Mouse (Mus musculus) cerebellum, postnatal 4 days (tissue): Measurements from ENCODE around the gene Nfib.

Experiments used
- DNase-seq, 2 experiments: peaks; one replicate each; pipeline ENCODE4 v3.0.0; 2022; ENCODE audit warnings: low spot score in 2 of 2, mixed read lengths in 1 of 2

The Nfib gene

DNA sequence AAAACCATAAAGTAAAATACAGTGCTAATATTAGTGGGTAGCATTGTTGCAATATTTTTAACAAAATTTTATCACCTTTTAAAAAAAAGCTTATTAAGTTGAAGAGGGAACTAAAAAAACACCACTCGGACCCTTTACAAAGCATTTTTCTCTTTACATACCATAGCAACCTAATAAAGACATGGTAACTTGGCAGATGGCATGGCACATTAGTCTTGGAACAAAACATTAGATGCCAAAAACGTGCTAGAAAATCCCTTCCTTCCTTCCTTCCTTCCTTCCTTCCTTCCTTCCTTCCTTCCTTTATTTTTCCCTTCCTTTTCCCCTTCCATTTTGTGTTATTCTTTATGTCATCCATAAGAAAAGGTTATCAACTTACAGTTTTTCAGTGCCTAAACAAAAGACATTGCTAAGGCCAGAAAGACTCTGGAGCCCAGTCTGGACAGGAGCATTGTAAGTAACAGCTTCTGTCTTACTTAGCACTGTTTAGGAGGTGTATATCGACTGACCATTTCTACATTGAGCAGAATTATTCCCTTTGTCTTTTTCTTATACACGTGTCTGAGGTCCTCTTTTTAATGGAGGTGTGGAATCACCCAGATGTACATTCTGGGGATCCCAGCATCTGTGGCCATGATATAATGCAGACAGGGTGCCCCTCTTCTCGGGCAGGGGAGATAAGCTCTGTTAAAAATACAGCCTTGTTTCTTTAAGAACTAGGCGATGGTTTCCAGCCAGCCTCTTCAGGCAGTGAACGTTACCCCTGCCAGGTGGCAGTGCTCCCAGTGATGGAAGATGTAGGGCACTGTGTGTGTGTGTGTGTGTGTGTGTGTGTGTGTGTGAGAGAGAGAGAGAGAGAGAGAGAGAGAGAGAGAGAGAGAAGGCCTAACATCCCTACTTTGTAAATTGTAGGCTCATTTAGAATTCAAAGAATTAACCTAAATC is 113.2 kb downstream of the Nfib start:
- peak; percentile 40 to 83 for DNase-seq

DNA sequence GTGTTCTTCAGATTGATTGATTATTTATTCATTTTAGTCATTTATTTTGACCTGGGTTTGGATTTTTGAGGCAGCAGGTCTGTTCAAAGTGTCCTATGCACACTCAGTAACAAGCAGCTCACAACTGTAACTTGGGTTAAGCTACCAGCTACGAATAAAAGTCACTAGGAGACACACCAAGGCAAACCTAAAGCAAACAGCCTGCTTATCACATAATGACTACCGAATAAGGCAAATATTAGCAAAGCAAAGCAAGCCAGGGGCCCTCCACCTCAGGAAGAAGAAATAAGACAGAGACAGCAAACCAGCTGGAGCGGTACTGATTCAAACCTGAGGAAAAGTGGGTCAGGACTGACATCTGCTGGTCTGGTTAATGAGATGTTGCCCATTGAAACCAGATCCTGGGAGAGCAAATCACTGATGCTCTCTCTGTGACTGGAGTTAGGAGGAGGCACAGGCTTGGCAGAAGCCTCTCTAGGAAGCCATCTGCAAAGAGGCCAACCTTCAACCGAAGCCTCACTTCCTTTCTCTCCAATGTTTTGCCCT is 116.1 kb downstream of the Nfib start:
- DNase-seq = peak in 1 of 2 experiments; percentile 58

DNA sequence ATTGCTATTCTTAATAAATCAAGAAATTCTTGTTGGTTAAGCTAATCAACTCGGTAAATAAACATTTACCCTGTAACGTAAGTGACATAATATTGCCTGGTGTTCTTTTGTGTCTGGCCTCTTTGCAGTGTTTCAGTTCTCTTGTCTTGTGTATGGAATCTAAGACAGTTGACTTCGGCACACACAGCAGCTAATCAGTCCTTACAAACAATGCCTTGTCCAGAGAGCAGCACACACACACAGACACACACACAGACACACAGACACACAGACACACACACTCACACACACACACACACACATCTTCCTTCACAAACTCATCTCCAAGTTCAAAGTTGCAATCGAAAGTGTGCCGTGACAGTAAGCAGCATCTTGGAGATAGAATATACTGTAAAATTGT is 116.8 kb downstream of the Nfib start:
- DNase-seq = no peak

DNA sequence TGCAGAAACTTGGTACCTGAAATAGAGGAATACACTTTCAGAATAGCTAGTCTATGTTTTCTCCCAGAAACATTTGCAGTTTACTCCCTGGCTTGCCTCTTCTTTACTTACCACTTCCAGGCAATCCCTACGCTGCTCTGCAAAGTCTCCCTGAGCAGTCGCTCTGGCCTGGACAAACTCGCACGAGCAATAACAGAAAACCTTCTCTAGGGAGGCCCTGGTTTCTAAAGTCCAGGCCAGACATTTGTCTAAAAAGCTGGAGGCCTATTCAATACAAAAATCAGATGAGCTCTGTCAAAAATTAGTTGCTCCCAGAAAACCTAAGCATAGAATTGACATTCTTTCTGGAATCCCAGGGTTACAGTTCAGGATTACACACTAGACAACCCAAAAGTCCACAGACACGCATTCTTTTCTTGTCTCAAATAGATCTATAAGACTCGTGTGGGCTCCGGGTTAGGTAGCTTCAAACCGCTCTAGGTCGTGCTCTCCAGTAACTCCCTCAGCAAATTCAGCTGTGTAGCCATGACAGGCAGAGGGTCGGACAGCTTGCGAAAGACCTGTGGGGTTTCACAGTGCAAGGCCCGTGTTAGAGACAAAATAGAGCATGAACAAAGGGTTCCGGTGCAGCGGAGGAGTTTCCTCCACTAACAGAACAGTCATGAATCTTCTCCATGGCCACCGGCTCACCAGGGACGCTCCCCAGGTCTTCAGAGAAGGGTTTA is 118.2 kb downstream of the Nfib start:
- DNase-seq = peak in 1 of 2 experiments; percentile 41

DNA sequence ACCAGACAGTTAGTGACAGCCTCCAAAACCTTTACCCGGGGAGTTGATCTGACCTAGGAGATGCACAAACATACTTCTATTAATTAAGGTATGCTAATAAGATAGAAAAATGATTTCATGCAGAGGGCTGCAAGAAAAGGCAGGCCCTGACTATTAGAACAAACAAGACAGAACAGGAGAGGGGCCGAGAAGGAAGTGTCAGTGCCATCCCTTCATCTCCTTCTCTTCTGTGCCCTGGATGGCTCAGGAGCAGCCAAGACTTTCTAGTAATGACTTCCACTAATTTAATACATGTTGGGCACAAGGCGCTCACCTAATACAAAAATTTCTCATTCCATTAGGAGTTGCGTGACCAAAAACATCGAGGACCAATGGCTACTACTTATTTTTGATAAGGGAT is 118.9 kb downstream of the Nfib start:
- DNase-seq = no peak

DNA sequence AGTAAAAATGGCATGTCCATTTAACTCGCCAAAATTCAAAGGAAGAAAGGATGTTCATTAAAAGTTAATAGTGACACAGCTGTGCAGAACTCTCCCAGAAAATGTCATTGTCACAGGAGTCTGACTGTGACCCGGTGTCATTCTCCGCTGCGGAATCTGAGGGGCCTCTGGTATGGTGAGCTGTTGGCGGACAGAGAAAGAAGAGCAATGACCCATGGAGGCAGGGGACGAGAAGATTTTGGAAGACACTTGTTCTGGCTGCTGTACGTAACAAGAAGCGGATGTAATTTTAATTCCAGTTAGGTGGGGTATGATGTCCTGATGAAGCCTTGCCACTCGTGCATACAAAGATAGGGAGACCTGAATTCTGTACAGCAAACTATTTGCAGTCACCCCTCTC is 120.0 kb downstream of the Nfib start:
- no peak for DNase-seq

DNA sequence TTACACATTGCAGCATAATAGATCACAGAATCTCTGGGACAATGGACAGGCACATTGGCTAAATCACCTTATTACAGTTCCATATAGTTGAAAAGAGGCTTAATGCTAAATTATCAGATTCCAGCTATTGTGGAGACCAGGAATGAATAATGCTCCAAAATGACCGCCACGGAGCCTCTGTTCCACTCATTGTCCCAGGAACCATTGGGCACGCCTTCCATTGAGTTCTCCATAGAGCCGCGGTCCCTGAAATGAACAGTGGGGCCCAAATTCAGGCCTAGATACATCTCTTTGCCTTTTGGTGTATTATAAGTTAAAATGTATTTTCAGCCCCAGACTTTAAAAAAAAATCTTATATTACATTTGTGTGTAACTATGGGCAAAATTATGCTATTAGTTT is 120.5 kb downstream of the Nfib start:
- DNase-seq = no peak

DNA sequence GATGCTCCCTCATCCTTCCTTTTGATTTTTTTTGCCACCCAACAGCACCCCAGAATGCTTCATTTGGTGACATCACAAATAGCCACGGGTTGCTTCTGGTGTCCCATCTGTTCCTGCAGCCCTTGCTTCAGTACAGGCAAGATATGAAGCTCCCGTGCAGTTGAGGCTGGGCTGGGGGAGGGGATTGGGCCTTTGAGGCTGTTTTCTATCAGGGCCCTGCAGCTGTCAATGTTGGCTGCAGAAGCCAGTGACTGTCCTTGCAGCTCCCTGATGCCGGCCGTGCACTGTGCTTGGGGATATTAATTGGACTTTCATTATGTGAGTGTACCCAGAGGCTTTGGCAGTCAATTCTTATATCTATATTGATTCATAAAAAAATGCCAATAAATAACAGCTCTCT is 121.0 kb downstream of the Nfib start:
- peak in 1 of 2 experiments; percentile 74 for DNase-seq

DNA sequence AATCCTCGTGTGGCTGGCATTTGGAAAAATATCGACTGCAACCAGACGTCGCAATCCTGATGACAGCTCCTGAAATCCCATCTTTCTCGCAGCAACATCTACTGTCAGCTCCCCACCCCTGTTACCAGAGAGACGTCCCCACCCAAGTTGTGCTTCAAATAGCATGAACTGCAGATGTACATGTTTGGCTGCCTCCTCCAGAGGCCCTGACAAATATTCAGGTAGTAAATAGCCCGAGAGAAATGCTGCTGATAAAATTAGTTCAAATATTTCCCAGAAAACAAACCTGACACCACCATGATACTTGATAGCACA is 132.3 kb downstream of the Nfib start:
- no peak for DNase-seq

DNA sequence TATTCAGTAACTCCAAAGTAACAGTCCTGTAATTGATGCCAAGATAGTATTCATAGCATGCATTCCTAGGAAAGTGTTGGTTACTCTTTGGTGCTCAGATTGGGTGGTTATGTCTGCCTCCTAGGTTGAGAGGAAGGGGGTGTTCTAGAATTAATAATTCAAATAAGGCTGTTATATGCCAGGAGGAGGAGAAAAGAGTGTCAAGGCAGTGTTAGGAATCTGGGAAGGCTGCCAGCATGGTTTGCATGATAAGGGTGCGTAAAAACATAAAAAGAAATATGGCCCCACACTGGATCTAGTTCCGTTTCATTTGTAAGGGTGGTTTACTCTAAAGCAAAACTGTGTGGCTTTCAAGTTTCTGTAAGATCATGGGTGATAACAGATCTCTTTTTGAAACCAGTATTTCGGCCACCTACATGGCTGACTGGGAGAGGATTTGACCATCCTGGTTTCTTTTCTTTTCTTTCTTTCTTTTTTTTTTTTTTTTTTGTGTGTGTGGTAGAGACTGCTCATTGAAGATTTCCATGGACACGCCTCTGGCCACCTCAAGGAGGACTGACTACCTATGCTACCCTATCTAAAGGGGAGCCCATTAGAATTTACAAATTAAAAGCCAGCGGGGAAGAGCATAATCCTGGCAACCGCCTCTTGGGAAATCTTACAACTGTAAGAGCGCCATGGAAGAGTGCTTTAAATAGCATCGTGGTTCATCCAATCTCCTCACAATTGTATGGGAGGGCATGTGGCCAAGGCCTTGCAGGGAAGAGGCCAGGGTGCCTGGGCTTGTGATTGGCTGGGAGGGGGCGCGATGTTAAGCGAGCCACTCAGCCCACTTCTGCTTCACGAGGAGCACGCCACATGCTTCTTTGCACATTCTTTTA is 132.9 kb downstream of the Nfib start:
- DNase-seq = no peak

DNA sequence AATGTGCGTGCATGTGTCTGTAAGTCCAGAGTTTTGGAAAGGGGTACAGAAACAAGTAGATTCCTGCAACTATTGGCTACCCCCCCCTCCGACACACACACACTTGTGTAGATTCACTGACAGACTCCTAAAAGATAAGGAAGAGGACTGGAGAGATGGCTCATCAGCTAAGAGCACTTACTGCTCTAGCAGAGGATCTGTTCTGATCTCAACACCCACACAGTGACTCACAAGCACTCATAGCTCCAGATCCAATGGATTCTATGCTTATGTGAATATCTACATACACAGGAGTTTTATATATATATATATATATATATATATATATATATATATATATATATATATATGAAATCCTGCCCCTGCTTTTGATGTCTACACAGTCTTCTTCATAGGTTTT is 146.7 kb downstream of the Nfib start:
- no peak for DNase-seq

DNA sequence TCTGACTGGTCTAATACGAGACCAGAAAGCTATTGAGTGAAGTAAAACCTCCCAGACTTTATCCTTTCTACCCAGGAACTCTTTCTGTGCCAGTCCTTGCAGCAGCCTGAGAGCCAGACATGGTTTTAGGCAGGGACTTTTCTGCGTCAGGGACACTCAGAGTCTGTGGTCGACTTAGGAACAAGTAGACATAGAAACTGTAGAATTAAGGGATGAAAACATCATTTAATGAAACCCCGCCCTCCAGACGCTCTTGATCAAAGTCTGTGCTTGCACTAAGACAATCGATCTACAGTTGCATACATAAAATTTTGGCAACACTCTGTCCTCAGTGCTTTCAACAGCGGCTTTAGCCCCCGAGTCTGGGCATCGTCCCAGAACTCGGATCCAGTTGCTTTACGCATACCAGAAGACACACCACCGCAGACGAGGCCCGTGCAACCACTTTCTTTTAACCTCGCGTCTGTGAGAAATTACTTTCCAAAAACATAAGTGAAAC is 149.8 kb downstream of the Nfib start:
- peak in 1 of 2 experiments; percentile 17 for DNase-seq

DNA sequence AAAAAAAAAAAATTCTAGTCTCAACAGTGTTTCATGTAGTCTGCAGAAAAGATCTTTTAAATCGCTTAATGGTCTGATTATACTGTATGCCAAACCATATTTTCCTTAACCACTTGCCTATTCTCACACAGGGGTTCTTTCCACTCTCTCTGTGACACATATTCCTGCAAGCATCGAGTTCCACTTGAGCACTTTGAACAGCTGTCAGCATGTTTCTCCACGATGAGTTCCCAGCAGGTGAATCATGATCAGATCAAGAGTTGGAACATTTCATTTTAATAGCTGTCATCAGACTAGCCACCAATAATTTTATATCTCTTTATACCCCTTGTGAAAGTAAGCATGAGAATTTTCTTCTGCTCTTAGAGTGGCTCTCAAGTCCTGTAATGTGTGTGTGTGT is 151.9 kb downstream of the Nfib start:
- DNase-seq = no peak

DNA sequence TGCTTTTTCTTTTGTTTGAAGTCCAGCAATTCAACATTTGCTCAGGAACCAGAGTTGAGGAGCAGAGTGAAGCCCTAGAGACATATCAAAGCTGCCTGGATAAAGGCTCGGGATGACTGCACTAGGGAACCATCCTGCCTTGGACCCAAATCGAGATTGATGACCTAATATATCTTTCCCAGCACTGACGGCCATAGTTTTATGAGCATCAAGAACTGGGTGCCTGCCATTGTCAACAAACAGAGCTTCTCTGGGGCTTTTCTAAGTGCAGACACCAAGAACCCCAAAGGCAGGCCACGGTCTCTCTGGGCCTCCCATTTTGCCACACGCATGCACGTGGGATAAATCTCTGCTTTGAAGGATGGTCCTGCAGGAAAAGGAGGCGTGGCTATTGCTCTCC is 153.3 kb downstream of the Nfib start:
- DNase-seq = no peak

DNA sequence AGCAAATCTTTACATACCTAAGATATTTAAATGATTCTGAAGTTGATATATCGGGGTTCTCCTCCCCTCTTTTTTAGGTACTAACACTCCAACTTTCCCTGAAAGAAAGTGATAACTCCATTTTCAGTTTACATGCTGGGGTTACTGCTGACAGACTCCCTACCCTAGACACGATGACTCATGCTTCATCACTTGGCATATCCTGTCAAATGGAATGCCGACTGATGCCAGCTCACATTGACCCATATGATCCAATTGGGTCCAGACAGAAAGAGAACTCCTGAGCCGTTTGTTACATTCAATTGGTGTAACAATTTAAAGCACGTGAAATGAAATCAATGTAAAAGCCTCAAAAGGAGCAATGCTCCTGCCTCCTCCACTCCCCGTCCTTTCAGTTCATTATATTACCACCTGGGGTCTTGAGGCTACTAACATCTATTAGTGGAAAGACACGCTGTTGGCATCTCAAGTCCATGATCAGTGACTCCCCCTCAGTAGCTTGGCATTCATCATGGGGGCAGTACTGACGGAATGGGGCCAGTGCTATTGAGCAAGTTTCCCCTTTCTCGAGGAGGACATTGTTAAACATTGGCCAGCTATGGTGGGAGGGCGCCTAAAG is 155.7 kb downstream of the Nfib start:
- no peak for DNase-seq

DNA sequence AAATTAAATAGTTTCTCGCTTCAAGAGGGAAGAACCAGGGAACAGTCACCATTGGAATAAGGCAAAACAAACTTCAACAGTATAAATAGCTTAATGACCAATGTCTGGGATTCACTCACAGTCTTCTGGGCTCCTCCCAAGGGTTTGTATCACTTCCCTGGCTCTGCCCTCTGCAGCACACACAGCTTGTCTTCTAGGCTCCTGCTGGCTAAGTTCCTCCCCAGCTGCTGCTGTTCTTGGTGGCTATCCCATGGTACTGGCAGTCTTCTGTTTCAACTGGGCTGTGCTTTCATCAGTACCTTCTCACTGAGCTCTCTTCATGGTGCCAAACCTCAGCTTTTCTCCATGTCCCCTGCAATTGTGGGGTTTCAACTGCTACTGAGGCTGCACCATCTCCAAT is 157.3 kb downstream of the Nfib start:
- DNase-seq = no peak

DNA sequence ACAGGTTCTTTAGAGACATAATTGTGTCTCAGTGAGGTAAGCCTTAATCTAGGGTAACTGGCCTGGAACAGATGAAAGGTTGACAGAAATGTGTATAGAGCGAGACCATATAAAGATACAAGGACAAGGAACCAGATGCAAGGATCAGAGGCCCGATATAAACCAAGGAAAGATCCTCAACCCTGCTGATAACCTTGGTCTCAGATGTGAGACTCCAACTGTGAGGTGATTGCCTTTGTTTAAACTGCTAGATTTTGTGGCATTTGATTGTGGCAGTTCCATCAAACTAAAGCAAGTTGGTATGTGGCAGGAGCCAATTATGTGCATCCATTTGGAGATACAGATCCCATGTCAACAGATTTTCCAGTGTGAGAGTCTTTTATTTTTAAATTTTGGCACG is 161.6 kb downstream of the Nfib start:
- no peak for DNase-seq

DNA sequence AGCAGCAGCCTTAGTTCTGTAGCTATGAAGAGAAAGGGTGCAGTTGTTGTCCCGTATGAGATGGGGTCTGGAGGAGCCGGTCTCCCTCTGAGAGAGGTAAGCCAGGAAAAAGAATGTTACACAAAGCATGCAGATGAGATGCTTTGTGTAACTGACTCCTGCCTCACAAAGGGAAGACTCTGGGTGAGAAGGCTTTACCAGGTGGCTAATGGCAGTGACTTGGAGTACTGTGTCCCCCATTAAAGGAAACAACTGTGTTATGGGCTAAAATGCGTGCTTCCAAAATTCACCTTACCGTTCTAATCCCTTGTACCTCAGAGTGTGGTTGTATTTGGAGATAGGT is 162.2 kb downstream of the Nfib start:
- DNase-seq = no peak

DNA sequence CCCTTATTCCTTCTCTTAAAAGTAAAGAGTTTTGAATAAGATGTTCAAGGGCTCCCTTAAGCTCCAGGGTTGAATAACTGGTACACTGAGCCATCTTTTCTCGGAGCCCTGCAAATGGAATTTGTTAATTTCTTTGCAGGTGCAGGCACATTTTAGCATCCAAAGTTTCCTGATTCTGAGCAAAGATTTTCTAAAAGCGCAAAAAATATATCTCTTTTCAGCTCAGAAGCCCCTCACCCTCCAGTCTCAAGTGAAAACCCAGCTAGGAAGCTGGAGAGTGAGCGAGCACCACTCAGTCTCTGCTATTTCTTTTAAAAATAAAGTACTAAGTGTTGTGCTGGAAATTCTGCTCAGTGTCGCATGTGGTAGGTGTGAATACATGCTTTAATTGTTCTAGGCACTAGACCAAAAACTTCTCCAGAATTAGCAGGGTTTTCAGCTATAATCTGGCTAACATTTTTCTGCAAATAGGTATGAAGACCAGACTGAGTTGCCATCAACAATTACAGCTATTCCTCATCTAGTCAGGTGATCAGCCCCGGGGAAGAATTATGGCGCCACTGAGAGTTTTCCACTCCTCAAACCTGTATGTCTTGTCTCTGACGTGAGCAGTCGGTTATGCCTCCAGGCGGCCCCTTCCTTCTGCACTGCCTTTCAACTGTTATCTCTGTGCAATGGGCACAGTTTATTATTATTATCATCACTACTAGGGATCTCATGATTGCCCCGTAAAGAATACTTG is 162.7 kb downstream of the Nfib start:
- DNase-seq = no peak

DNA sequence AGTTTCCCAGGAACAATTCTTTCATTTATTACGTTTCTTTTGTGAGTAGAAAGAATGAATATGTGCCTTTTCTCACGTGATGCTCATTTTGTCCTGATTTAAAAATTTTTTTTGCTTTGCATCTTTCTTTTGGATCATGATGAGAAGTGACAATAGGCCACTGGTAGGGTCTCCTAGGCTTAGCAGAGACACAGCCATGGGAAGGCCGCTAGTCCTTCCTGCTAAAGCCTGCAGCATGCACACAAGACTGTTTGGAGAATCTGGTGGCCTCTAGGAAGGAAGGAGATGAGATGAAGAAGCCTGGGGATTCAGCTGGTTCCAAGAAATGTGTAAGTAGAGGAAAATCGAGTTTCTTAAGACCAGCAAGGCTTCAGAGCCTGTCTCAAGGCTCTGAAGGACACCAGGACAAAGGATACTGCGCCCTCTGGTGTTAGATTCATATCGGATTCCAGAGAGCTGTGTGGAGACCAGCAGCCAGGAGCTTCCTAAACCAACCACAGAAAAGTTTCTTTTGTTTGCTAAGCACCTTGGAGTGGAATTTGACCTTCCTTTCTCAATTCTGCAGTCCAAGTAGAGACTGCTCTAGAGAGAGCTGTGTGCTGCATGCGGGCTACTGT is 163.5 kb downstream of the Nfib start:
- DNase-seq = peak in 1 of 2 experiments; percentile 74
